Mouse (Mus musculus): ENCODE results near the gene Ctbs. TPM values are rescaled to one million over a fixed set of nuclear protein-coding genes. Genes with fewer than 3 reads are reported as not detected.
"Not testable (repeated sequence)": the region's sequence is repeated elsewhere in the genome, so short reads cannot be mapped to it uniquely, and the experiment has no call there.

Ctbs gene
- polyA plus RNA-seq, 1 experiment from 2014 or later: 5.3 TPM

DNA sequence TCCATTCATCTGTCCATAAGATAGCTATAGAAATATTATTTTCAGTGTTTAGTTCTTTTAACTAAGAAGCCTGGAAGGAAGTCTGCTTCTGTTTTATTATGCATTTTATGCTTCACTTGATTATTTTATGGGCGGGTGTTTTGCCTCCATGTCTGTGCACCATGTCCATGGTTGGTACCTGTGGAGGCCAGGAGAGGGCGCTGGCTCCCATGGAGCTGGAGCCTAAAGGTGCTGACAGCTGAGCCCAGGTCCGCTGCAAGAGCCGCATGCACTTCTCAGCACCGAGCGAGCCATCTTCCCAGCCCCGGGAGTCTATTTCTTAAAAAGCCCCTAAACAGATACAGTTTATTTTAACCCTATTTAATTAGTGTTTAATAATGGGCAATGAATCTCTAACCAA lies 25.9 kb upstream of the Ctbs start:
- ATAC-seq (ENCODE audit: low read depth): no peak
- 81% methylated on average over 7 of the region's 7 CpGs for WGBS
- Histone ChIP-seq H3K27ac (ENCODE audit: low read depth, low read length) (no peak overlapping the region), H3K4me3 (ENCODE audit: low read depth, low read length) (no peak overlapping the region), H3K4me2 (ENCODE audit: low read depth, low read length) (no peak overlapping the region), H3K4me1 (ENCODE audit: control insufficient read depth, insufficient read depth, low read length) (no peaks in the 10 kb centered on the region), H3K9ac (replicated peaks; ENCODE audit: low read depth, low read length) (no peak overlapping the region), H3K27me3 (ENCODE audit: control insufficient read depth, insufficient read depth, low read length) (no peaks in the 10 kb centered on the region), H3K9me3 (ENCODE audit: control insufficient read depth, low read length) (no peaks in the 10 kb centered on the region), H3K36me3 (ENCODE audit: control insufficient read depth, insufficient read depth, low read length) (0 out of 2 replicates have a peak, but pooled peaks cover 20% of the 10 kb centered on the region)

GRCm38 (mm10) chr3:146424306-146424900 lies 25.2 kb upstream of the Ctbs start:
- Histone ChIP-seq H3K4me1 (ENCODE audit: control insufficient read depth, insufficient read depth, low read length) (no peaks in the 10 kb centered on the region), H3K9me3 (ENCODE audit: control insufficient read depth, low read length) (no peaks in the 10 kb centered on the region), H3K9ac (replicated peaks; ENCODE audit: low read depth, low read length) (no peak overlapping the region), H3K27me3 (ENCODE audit: control insufficient read depth, insufficient read depth, low read length) (no peaks in the 10 kb centered on the region), H3K27ac (ENCODE audit: low read depth, low read length) (no peak overlapping the region), H3K4me2 (ENCODE audit: low read depth, low read length) (no peak overlapping the region), H3K36me3 (ENCODE audit: control insufficient read depth, insufficient read depth, low read length) (peaks cover 13% of the 10 kb centered on the region; the same call in 1 of the 2 replicates), H3K4me3 (ENCODE audit: low read depth, low read length) (no peak overlapping the region)
- ATAC-seq (ENCODE audit: low read depth): peak; percentile 57; the same call in 1 of the 2 replicates
- WGBS: 74% methylated on average over 7 of the region's 7 CpGs

DNA sequence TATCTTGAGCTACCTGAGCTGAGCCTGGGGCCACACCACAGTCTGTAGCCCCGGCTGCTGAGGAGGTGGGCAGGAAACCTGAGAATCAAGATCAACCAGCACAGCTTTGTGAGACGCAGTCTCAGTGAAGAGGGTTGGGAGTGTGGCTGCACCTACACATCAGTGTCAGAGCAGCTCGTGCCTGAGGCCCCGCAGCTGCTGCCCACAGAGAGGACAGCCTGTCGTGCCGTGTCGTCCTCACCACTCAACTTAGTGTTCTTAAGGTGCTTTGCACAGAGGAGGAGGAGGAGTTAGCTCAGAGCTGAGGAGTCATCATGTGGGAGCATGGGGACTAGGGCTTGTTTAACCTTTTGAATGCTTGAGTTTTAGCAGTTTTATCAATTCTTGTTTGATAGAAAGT lies 23.7 kb upstream of the Ctbs start:
- Histone ChIP-seq H3K36me3 (ENCODE audit: control insufficient read depth, insufficient read depth, low read length) (peaks cover 13% of the 10 kb centered on the region; the same call in 1 of the 2 replicates), H3K27ac (ENCODE audit: low read depth, low read length) (no peak overlapping the region), H3K9ac (replicated peaks; ENCODE audit: low read depth, low read length) (no peak overlapping the region), H3K27me3 (ENCODE audit: control insufficient read depth, insufficient read depth, low read length) (no peaks in the 10 kb centered on the region), H3K4me1 (ENCODE audit: control insufficient read depth, insufficient read depth, low read length) (no peaks in the 10 kb centered on the region), H3K4me3 (ENCODE audit: low read depth, low read length) (no peak overlapping the region), H3K9me3 (ENCODE audit: control insufficient read depth, low read length) (no peaks in the 10 kb centered on the region), H3K4me2 (ENCODE audit: low read depth, low read length) (no peak overlapping the region)
- no peak for ATAC-seq (ENCODE audit: low read depth)
- WGBS: 65% methylated on average over 7 of the region's 7 CpGs

GRCm38 (mm10) chr3:146426489-146426888 lies 23.1 kb upstream of the Ctbs start:
- peaks cover 13% of the 10 kb centered on the region; the same call in 1 of the 2 replicates for H3K36me3 ChIP-seq (ENCODE audit: control insufficient read depth, insufficient read depth, low read length)
- peak; percentile 70; the same call in 1 of the 2 replicates for ATAC-seq (ENCODE audit: low read depth)
- 69% methylated on average over 8 of the region's 8 CpGs for WGBS
- H3K27me3 ChIP-seq (ENCODE audit: control insufficient read depth, insufficient read depth, low read length): no peaks in the 10 kb centered on the region
- H3K4me1 ChIP-seq (ENCODE audit: control insufficient read depth, insufficient read depth, low read length): no peaks in the 10 kb centered on the region
- no peak overlapping the region for H3K9ac ChIP-seq (replicated peaks; ENCODE audit: low read depth, low read length)
- H3K27ac ChIP-seq (ENCODE audit: low read depth, low read length): no peak overlapping the region
- no peaks in the 10 kb centered on the region for H3K9me3 ChIP-seq (ENCODE audit: control insufficient read depth, low read length)
- H3K4me2 ChIP-seq (ENCODE audit: low read depth, low read length): no peak overlapping the region
- no peak overlapping the region for H3K4me3 ChIP-seq (ENCODE audit: low read depth, low read length)

GRCm38 (mm10) chr3:146433063-146433462 lies 16.5 kb upstream of the Ctbs start:
- H3K9ac ChIP-seq (replicated peaks; ENCODE audit: low read depth, low read length): not testable (repeated sequence)
- H3K36me3 ChIP-seq (ENCODE audit: control insufficient read depth, insufficient read depth, low read length): peaks cover 20% of the 10 kb centered on the region

GRCm38 (mm10) chr3:146433681-146434350 lies 15.8 kb upstream of the Ctbs start:
- no peak overlapping the region for H3K9ac ChIP-seq (replicated peaks; ENCODE audit: low read depth, low read length)
- H3K4me2 ChIP-seq (ENCODE audit: low read depth, low read length): no peak overlapping the region
- H3K9me3 ChIP-seq (ENCODE audit: control insufficient read depth, low read length): no peaks in the 10 kb centered on the region
- no peaks in the 10 kb centered on the region for H3K27me3 ChIP-seq (ENCODE audit: control insufficient read depth, insufficient read depth, low read length)
- no peak overlapping the region for H3K4me3 ChIP-seq (ENCODE audit: low read depth, low read length)
- no peaks in the 10 kb centered on the region for H3K4me1 ChIP-seq (ENCODE audit: control insufficient read depth, insufficient read depth, low read length)
- H3K36me3 ChIP-seq (ENCODE audit: control insufficient read depth, insufficient read depth, low read length): peaks cover 17% of the 10 kb centered on the region
- H3K27ac ChIP-seq (ENCODE audit: low read depth, low read length): no peak overlapping the region
- no peak for ATAC-seq (ENCODE audit: low read depth)
- WGBS: 88% methylated on average over 14 of the region's 14 CpGs

More at GRCm38 (mm10) chr3:146433063-146433462, 16.5 kb upstream of the Ctbs start:
- H3K9me3 ChIP-seq (ENCODE audit: control insufficient read depth, low read length); H3K27me3 ChIP-seq (ENCODE audit: control insufficient read depth, insufficient read depth, low read length); H3K4me3 ChIP-seq (ENCODE audit: low read depth, low read length); H3K4me1 ChIP-seq (ENCODE audit: control insufficient read depth, insufficient read depth, low read length); H3K4me2 ChIP-seq (ENCODE audit: low read depth, low read length); ATAC-seq (ENCODE audit: low read depth); H3K27ac ChIP-seq (ENCODE audit: low read depth, low read length): not testable (repeated sequence)
- 90% methylated on average over 11 of the region's 11 CpGs for WGBS

GRCm38 (mm10) chr3:146434686-146435085 lies 14.9 kb upstream of the Ctbs start:
- Histone ChIP-seq H3K27me3 (ENCODE audit: control insufficient read depth, insufficient read depth, low read length) (no peaks in the 10 kb centered on the region), H3K9ac (replicated peaks; ENCODE audit: low read depth, low read length) (no peak overlapping the region), H3K27ac (ENCODE audit: low read depth, low read length) (no peak overlapping the region), H3K9me3 (ENCODE audit: control insufficient read depth, low read length) (no peaks in the 10 kb centered on the region), H3K36me3 (ENCODE audit: control insufficient read depth, insufficient read depth, low read length) (peaks cover 19% of the 10 kb centered on the region), H3K4me1 (ENCODE audit: control insufficient read depth, insufficient read depth, low read length) (no peaks in the 10 kb centered on the region), H3K4me3 (ENCODE audit: low read depth, low read length) (no peak overlapping the region), H3K4me2 (ENCODE audit: low read depth, low read length) (no peak overlapping the region)
- ATAC-seq (ENCODE audit: low read depth): no peak
- 95% methylated on average over 8 of the region's 8 CpGs for WGBS

GRCm38 (mm10) chr3:146435533-146435932 lies 14.1 kb upstream of the Ctbs start:
- no peak overlapping the region for H3K9ac ChIP-seq (replicated peaks; ENCODE audit: low read depth, low read length)
- WGBS: 91% methylated on average over 11 of the region's 11 CpGs
- H3K9me3 ChIP-seq (ENCODE audit: control insufficient read depth, low read length): no peaks in the 10 kb centered on the region
- H3K27ac ChIP-seq (ENCODE audit: low read depth, low read length): no peak overlapping the region
- H3K27me3 ChIP-seq (ENCODE audit: control insufficient read depth, insufficient read depth, low read length): no peaks in the 10 kb centered on the region
- ATAC-seq (ENCODE audit: low read depth): no peak
- no peak overlapping the region for H3K4me3 ChIP-seq (ENCODE audit: low read depth, low read length)
- peaks cover 18% of the 10 kb centered on the region for H3K36me3 ChIP-seq (ENCODE audit: control insufficient read depth, insufficient read depth, low read length)
- H3K4me1 ChIP-seq (ENCODE audit: control insufficient read depth, insufficient read depth, low read length): no peaks in the 10 kb centered on the region
- no peak overlapping the region for H3K4me2 ChIP-seq (ENCODE audit: low read depth, low read length)

DNA sequence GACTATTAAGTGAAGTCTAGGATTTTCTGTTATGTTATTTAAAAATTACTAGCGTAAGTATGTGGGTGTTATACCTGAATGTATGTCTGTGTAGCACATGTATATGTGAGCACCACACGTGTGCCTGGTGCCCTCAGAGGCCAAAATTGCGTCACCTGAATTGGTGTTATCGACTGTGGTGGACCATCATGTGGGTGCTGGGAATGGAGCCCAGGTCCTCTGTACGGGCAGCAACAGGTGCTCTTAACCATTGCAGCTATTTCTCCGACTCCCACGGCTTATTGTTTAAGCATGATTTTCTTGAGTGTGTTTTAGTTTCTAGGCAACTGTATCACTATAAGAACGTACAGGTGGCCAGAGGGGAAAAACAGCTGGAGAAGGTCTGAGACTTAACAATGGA lies 13.5 kb upstream of the Ctbs start:
- WGBS: 95% methylated on average over 8 of the region's 8 CpGs
- Histone ChIP-seq H3K36me3 (ENCODE audit: control insufficient read depth, insufficient read depth, low read length) (peaks cover 20% of the 10 kb centered on the region), H3K4me3 (ENCODE audit: low read depth, low read length) (no peak overlapping the region), H3K9me3 (ENCODE audit: control insufficient read depth, low read length) (no peaks in the 10 kb centered on the region), H3K9ac (replicated peaks; ENCODE audit: low read depth, low read length) (no peak overlapping the region), H3K4me2 (ENCODE audit: low read depth, low read length) (no peak overlapping the region), H3K4me1 (ENCODE audit: control insufficient read depth, insufficient read depth, low read length) (no peaks in the 10 kb centered on the region), H3K27me3 (ENCODE audit: control insufficient read depth, insufficient read depth, low read length) (no peaks in the 10 kb centered on the region), H3K27ac (ENCODE audit: low read depth, low read length) (no peak overlapping the region)
- no peak for ATAC-seq (ENCODE audit: low read depth)

All from neural tube, embryonic 14.5 days (tissue).